Mouse (Mus musculus): Measurements from ENCODE around the gene Ifnb1.
A peak's percentile ranks its signal among the peaks of the same experiment; 100 is the strongest.
"Not testable (repeated sequence)": the region's sequence is repeated elsewhere in the genome, so short reads cannot be mapped to it uniquely, and the experiment has no call there.

The Ifnb1 gene

DNA sequence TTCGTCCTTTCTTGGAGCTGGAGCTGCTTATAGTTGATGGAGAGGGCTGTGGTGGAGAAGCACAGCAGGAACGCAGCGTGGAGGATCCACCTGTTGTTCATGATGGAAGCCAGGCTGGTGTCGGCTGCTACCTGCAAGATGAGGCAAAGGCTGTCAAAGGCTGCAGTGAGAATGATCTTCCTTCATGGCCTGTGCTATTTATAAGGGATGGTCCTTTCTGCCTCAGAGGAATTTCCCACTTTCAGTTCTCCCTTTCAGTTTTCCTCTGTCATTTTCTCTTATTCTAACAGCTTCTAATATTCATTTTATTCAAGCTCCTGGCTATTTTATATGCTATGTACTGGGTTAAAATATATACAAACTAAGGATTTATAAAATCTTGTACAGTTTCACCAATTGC, at the start of gene Ifnb1:
Gene Ifnb1, minus strand, starts transcription at position 101 of the 400 bp plus-strand sequence.
- DNase-seq (ENCODE audit: low spot score in 2 of 2): no peak

DNA sequence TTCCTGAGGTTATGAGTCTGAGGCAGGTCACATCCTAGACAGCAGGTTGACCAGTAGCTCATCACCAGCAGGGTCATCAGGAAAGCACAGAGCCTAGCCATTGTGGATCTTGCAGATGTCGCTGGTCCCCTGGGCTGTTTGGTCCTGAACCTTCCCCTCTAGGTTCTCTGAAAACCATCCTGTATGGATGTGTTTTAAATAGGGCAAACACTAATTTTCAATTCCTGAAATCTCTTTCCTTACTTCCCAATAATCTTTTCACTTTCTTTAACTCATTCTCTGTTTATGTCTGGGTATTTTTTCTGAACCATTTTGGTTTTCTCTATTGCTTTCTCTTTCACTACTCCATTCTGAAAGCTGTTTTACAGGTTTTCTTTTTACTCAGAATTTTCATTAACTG, 49.1 kb upstream of the Ifnb1 start, which contains the start of gene Ifna14:
Gene Ifna14, minus strand, starts transcription at position 101 of the 400 bp plus-strand sequence.
- no peak for DNase-seq (ENCODE audit: low spot score in 2 of 2)

DNA sequence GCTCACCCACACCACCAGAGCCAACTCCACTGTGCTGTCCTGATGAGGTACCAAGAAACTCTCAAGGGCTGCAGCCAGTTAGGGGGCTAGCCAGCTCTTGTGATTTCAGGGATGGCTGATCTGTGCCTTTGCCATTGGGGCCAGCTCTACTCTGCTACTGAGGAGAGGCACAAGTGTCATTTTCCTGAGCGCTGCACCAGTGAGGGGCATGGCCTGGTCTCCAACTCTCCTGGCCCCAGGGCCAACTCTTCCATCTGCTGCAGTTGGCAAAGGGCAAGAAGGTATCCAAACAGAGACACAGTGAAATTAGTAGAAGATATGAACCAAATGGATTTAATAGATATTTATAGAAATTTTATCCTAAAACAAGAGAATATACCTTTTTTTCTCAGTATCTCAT, 39.2 kb upstream of the Ifnb1 start:
- DNase-seq (ENCODE audit: low spot score in 2 of 2): no peak

DNA sequence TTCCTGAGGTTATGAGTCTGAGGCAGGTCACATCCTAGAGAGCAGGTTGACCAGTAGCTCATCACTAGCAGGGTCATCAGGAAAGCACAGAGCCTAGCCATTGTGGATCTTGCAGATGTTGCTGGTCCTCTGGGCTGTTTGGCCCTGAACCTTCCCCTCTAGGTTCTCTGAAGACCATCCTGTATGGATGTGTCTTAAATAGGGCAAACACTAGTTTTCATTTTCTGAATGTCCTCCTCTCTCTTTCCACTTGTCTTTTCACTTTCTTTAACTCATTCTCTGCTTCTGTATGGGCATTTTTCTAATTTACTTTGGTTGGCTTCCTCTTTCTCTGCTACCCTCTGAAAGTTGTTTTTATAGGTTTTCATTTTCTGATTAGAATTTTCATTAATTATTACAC, 35.6 kb upstream of the Ifnb1 start, which contains the start of gene Ifna15:
Gene Ifna15, minus strand, starts transcription at position 101 of the 400 bp plus-strand sequence.
- not testable (repeated sequence) for DNase-seq (ENCODE audit: low spot score in 2 of 2)

DNA sequence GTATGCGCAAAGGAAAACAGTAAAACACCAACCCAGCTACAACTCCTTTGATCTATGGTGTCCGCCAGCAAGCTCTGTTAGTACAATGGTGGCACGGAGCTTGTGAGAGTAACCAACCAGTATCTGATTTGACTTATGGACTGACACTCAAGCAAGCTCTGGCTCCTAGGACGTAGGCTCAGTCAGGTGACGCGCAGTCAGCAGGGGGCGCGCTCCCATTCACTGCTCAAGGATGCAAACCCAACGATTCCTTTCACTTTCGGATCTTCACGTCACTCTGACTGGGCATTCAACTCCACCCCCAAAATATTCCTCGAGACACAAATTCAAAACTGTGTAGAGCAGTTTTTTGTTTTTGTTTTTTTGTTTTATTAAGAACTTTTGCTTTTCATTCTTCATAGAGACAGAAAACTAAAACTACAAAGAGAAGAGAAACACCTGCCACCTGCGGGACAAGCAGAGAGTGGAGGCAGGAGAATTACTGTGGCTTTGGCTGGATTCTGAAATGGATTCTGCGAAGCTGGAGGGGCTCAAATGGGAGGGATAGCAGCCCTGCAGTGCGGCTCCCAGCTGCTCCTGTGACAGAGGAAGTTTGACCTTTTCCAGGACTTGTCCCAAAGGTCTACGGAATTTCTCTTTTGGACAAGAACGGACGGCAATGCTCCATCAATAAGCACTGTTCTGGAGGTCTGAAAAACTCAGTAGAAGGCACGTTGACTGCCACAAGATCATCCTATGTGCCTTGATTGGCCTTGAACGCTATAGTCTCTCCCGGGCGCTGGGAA, 27.8 kb upstream of the Ifnb1 start:
- DNase-seq (ENCODE audit: low spot score in 2 of 2): peak; percentile 62 to 66

DNA sequence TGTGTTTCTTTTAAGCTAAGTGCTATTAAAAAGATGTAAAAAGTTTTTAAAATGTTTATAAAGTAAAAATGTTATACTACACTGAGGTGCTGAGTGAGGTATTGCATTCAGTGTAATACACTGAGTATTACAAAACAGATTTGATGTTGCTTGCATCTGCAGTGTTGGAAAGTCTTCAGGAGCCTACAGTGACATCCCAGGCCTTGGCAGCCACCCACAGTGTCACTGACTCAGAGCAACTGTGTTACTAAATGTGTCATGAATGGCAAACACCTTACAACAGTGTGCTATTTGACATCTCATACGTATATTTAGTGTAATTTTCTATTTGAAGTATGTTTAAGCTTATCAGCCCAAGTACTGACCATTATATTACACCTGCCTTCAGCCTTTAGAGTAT, 25.4 kb upstream of the Ifnb1 start:
- no peak for DNase-seq (ENCODE audit: low spot score in 2 of 2)

DNA sequence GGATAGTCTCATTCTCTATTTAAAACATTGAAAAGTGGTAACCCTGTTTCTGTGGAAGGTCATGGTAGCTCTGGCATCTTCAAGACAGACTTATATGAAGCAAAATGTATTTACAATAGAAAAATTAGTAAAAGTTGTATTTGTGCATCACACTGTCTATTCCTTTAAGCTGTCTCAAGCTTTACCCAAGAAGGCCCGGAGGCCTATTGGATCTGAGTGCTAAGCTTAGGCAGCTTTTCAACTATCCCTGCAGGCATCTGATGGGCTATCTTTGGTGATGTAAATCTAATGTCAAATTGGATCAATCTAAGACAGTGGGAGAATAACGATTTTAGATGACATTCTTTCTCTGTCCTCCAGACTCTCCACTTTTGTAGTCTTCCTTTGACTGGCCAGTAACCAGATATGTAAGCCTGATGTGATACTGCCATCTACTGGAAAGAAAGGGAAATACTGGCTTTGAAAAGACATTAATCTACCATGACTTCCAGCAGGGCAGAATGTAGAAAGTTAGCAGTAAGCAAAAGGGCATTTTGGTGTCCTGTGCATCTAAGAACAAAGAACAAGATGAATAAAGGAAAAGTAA, 21.2 kb upstream of the Ifnb1 start:
- no peak for DNase-seq (ENCODE audit: low spot score in 2 of 2)

DNA sequence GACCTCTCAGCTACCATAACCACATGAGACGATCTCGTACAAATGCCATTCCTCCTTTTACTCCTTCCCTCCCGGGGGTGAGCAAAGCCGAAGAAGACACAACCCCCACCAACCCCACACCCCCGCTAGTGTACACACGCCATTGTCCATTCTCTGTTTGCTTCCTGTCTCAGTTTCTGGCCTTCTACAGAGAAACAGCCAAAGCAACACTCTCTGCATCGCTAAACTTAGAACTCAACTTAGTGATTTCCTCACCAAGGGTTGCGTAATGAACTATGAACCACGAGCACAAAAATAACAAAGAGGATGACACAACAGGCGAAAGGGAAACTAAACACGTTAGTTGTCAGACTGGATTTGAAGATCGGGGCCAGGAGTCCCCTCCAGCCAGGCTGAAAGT, 14.8 kb upstream of the Ifnb1 start:
- peak; percentile 21 to 56 for DNase-seq (ENCODE audit: low spot score in 2 of 2)

DNA sequence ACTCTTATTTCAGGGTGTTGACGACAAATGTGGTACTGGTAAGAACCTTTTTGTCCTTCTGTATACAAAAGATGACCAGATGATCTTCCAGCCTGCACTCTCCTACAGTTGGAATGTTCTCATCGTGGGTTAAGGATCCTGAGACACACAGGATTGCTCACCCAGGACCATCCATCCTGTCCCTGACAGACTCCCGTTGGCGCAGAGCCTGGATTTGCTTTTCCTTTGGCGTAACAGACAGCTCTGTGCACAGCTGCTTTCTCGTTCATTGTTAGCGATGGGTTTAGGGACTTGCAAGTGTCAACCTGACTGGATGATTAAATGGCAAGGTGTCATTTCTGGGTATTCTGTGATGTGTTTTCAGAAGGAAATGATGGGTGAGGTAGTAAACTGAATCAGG, 14.1 kb upstream of the Ifnb1 start:
- no peak for DNase-seq (ENCODE audit: low spot score in 2 of 2)

DNA sequence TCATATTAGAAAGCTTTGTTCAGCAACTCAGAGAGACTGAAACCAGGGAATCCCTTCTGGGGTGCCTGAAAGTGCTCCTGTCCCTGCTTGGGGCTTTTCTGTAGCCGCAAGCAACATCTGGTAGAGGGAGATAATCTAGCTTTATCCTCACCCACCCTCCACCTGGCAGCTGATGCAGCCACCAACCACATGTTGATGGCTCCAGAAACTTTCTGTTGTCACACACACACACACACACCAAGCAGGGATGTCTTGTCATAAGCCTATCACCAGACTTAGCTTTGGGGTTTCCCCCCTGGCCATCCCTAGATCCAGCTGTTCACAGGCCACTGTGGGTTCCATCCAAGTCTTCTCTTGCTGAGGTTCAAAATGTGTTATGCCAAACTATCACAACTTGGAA, 13.2 kb upstream of the Ifnb1 start:
- no peak for DNase-seq (ENCODE audit: low spot score in 2 of 2)

DNA sequence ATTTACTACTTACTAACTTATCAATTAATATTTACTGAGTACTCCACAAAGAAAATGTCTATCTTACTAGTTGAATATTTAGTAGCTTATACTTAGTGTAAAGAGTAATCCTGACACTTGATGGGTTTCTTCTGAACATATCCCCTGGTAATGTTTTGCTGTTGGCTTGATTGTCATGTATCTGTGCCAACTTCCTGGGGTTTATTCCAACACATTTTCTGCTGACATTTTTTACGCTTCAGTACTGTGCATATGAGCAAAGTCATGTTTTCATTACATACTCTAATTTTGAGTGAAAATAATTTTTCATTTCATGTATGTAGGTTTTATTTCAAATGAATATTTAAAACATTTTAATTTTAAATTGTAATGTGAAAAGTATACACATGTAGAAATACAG, 12.3 kb upstream of the Ifnb1 start:
- no peak for DNase-seq (ENCODE audit: low spot score in 2 of 2)

DNA sequence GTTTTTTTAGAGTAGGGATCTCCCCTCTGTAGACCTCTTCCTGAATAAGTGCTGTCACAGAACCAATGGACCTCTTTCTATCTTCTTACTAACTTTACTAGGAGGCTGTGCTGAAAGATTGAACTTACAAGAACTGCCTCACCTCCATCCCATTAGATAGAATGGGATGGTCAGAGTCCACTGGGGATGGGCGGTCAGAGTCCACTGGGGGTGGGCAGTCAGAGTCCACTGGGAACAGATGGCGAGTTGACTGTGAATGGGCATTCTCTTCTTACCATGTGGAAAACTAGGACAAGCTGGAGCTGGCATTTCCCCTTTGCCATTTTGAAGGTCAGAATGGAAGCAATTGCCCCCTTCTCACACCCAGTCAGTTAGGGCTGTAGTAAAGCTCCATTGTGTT, 10.9 kb upstream of the Ifnb1 start:
- no peak for DNase-seq (ENCODE audit: low spot score in 2 of 2)

DNA sequence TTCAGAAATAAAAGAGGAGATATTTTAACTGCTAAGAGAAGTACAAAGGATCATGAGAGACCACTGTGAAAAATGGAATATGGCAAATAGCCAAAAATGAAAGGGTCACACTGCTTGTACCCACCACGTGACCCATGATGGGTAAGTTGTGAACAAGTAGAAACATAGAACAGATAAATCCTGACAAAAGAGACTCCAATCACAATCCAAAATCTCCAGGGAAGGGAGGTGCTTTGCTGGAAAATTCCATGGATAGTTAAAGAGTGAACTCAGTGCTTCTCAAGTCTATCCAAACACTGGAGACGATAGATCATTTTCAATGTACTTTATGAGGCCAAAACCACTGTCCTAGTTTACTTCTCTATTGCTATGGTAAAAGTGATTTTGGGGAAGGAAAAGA, 8.3 kb upstream of the Ifnb1 start:
- DNase-seq (ENCODE audit: low spot score in 2 of 2): no peak

DNA sequence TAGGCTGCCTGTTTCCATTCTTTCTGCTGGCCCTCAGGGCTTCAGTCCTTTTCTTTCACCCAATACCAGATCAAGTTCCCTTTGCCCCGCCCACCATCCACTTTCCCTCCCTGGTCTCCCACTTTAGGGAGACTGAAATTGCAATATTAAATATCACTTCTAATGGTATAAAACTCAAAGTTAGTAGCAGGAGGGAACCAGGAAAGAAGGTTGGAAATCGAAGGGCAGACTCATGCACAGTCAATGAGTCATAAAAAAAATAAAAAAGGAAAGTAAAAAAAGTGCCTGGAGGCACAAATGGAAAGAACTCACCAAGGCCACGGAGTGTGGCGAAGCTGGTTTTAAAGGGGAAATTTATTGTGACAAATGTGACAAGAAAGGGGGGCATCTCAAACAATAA, 7.7 kb upstream of the Ifnb1 start:
- DNase-seq (ENCODE audit: low spot score in 2 of 2): no peak

DNA sequence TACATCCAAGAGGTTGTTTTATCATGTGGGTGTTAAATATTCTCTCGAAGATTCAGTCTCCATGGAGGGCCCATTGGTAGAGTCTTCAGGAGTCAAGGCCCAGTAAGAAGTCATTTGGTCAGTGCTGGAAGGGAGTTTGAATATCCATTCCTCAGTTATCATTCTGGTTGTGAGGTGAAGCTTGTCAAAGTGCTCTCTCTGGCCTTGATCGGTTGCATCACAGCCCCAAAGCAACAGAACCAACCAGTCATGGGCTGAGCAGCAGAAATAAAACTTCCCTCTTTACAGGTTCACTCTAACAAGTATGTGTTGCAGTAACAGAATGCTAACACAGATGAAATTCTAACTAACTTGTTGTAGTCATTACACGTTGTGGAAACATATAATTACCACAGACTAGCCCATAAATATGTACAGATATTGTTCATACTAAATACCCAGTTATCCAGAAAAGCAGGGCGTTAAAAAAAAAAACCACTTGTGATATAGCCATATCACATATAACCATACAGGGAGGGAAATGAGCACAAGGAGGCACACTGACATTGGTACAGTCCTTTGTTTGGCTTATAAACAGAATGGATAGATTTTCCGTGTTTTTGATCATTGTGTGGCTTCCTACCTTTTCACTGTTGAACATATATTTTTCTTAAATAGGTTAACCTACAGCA, 3.9 kb upstream of the Ifnb1 start:
- no peak for DNase-seq (ENCODE audit: low spot score in 2 of 2)

DNA sequence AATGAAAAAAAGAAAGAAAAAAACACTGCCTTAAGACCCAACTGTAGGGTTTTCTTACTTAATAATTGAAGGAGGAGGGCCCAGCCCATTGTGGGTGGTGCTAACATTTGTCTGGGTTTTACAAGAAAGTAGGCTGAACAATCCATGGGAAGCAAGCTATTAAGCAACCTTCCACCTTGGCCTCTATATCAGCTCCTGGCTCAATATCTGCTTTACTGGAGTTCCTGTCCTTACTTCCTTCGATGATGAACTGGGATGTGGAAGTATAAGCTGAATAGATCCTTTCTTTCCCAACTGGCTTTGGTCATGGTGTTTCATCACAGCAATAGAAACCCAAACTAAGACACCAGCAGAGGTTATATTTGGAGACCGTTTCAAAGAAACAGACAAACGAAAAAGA, 2.8 kb upstream of the Ifnb1 start:
- DNase-seq (ENCODE audit: low spot score in 2 of 2): no peak

DNA sequence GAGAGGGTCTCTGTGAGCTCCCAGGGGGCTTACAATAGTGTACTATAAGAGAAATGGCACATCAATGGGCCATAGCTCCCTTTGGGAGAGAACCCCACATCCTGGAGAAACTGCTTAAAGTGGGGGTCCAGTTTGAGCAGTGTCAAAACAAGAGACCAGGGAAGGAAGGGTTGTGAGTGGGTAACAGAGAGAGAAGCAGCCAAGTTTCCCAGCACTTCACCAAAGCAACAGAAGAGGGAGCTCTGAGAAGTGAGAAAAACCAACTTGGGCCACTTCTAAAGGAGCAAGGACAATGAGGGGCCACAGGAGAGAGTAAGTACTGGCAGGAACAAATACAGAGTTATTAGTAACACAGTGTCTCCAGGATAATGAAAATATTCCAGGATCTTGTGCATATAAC, 667 bp upstream of the Ifnb1 start:
- DNase-seq (ENCODE audit: low spot score in 2 of 2): peak in 1 of 2 experiments; percentile 16

DNA sequence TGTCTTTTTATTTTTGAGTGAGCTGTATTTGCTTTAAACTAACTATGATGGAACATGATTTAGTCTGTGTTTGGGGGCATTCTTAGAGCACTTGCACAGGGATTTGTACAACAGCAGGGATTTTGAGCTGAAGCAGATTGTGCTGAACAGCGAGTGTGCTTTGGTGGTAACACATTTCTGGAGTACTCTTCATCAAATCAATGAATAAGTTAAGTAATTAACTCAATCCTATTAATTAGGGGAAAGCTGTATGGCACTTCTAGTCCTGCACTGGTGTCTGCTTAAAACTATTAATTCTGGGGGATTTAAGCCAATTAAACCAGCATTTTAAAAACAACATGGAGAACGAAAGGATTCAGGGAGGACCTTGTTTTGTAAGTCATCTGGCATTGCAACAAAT, 4.6 kb downstream of the Ifnb1 start:
- no peak for DNase-seq (ENCODE audit: low spot score in 2 of 2)

DNA sequence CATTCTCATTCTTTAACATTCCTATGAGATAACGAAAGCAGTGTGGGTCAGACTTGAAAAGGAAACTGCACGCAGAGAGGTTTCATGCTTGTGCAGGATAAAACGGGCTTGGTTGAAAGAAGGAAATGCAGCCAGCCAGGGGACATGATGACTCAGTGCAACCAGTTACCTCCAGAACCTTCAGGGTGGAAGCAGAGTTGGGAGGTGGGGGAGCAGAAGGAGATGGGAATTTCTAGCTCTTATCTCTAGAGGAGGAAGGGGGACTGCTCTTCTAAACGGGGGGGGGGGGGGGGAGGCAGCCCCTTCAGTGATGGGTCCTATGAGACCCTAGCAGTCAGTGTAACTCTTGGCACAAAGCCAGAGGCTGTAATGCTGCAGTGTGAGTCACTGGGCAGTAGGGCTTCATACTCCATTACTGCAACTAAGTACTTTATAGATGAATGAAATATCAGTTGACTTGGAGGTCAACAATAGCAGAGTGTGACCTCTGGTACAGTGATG, 6.8 kb downstream of the Ifnb1 start:
- peak; percentile 19 to 56 for DNase-seq (ENCODE audit: low spot score in 2 of 2)

DNA sequence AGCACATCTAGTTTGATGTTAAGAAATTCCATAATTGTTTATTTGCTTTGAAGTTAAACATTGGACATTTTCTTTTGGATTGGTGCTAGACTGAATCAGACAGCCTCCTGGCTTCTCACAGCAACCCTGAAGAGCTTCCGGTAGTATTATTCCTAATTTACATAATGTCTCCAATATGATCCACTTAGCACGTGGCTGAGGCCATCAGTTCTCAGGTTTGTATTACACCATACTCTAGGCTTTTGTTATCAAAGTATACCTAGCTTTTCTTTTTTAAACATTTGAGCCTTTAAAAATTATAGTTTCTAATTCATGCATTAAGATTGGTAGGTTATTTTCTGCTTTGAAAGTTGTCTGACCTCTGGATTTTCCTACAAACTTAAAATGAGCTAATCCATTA, 7.3 kb downstream of the Ifnb1 start:
- no peak for DNase-seq (ENCODE audit: low spot score in 2 of 2)

DNA sequence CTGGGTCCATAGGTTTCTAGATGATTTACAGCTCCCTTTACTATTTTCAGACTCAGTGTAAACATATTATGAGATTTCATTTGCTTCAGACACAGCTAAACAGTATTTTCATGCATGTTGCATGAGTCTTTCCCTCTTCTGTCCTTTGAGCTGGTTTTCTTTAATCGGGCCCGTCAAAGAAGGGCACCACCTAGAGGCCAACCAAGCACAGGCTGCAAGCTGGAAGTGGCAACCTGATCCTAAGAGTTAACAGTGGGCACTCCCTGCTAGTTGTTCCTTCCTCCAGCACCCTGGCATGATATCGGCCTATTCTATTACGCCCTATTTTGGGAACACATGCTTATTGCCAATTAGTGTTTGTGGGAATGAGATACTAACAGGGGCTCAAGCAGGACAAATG, 8.2 kb downstream of the Ifnb1 start:
- DNase-seq (ENCODE audit: low spot score in 2 of 2): peak; percentile 13 to 31

DNA sequence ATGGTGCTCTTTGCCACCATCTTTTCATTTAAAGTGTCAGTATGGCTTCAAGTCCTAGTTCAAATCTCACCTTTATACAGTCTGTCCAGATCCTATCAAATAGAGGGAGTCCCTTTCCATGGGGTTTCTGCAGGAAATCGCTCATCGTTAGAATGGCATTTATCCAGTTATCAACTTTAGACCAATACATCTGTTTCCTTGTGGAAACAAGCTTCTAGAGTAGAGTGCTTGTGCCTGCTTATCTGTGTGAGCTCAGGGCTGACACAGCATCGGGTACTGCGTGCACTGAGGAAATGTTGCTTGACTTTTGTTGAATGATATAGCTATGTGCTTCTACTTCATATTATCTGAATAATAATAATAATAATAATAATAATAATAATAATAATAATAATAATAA, 8.8 kb downstream of the Ifnb1 start:
- no peak for DNase-seq (ENCODE audit: low spot score in 2 of 2)

DNA sequence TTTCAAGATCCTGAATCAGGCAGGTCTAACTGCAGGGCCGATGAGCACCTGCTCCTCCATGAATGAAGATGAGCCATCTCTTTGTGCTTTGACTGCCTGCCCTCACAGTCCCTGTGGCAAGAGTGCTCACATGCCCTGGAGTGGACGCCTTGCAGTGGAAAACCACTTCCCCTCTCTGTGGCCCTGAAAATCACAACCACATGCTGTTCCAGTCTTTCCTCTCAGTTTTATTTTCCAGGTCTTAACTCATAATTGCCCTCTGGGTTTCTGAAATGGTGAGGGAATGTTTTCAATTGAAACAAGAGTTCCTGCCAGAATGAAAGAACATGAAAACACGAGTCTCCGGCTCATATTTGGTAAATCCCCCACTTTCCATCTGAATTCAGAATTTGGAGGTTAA, 18.8 kb downstream of the Ifnb1 start:
- DNase-seq (ENCODE audit: low spot score in 2 of 2): no peak

Data from urinary bladder, adult 18-20 months (tissue).